Mouse (Mus musculus) heart, adult 9 months (tissue): Measurements from ENCODE around the gene Gpr142.

Experiments
- DNase-seq, 2 experiments: peaks; one replicate each; pipeline ENCODE4 v3.0.0; 2022; ENCODE audit warnings: low spot score in 2 of 2

Gpr142 gene

DNA sequence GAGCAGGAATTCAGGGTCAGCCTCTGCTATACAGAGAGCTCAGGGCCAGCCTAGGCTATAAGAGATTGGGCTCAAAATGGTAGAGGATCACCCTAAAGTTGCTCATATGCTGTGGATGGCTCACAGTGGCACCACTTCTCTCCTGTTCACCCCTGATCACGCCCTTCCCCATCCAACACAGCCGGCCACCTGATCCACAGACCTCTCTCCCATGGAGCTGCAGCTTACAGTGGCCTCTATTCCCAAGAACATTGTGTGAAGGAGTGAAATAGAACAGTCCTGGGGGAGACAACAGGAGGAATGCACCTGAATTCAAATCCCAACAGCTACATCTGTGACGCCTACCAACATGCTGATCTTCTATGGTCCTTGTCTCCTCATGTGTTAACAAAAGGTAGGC is at the start of gene Gpr142:
Gene Gpr142 (plus strand): TSS at position 301 of the 400 bp plus-strand sequence.
- DNase-seq = no peak

DNA sequence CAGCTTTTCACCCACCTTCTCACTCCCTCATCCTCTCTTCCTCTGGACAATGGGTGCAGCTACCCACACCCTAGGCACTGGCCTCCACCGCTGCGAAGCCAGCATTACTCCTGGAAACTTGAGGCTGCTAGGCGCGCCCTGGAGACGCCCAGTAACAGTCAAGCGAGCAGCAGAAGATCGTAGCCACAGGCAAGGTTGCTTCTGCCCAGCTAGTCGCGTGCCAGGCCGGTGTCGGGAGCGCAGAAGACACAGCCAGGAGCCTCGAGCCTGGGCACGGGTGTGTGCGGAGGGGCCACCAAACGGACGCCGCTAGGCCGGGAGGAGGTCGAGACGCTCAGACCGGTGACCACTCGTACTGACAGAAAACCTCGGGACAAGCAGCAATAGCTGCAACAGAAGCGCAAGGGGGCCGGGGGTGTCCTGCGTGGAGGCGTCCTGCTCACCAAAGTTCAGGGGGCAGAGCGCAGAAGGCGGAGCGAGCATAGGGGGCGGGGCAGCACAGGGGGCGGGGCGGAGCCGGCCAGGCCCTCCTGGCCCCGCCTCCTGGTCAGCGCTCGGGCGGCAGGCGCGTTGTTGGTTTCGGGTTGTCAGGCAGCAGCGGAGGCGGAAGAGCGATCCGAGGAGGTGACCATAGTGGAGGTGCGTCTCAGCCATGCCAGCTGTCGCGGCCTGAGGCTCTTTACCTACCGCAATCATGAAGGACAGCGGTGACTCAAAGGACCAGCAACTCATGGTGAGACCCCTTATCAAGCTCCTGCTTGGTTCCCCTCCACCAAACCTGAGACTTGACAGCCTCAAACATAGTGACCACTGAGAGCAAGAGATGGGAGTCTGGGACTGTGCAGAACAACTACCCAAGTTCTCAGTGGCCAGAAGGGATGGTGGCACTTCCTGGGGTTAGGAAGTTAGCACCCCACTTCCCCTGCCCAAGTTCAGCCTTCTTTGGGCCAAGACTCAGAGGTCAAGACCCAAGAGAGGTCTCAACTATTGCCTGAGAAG is 33.6 kb upstream of the Gpr142 start, which contains the start of gene Kif19a:
Gene Kif19a (plus strand): TSS at position 569 of the 999 bp plus-strand sequence.
- peak; percentile 43 to 48 for DNase-seq

DNA sequence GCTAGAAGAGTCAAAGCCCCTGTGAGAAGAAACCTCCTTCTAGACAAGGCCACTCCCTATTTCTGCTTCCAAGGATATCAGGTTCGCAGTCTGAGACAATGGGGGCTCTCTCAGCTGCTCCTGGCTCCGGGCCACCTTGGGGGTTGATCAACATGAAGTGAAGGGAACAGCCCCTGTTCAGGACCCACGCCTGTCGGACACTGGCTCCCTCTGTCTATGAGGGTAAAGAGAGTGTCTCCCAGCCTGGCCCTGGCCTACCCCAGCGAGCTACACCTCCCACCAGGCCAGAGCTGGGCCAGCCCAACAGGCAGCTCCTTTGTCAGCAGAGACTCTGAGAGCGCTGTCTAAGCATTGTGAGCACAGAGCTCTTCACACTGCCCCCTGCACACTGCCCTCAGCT is 28.8 kb upstream of the Gpr142 start:
- DNase-seq = no peak

DNA sequence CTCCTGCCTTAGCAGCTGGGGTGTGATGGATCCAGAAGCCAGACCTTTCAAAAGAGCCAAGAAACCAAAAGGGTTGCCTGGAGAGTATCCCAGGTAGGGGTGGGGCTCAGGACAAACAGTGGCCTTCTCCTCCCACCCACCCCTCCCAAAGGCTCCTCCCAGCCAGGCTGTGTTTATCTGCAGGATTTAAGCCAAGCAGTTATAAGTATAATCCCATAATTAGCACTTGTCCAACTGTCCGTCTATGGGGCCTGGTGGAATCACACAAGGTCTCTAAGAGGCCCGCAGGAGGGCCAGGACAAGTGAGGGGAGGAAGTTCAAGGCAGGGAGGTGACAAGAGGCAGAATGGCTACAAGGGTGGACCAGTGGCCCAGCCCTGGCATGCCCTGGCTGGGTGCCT is 26.8 kb upstream of the Gpr142 start:
- no peak for DNase-seq

DNA sequence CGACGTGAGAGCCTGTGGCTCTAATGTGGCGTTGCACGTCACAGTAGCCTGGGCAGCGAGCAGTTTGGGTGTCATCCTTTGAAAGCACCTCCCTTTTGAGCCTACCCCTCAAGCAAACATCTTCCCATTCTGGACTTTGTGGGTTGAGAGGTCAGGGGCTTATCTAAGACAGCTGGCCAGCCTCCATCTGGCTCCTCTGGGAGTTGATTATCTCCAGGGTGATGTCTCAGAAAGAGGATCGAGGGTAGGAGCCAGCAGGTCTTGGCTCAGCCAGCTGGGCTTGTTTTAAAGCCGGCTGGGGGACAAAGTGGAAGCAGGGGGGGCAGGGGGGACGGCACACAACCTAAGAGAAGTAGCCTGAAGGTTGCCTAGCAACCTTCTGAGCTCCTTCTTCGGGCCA is 18.6 kb upstream of the Gpr142 start:
- DNase-seq = peak; percentile 40 to 56

DNA sequence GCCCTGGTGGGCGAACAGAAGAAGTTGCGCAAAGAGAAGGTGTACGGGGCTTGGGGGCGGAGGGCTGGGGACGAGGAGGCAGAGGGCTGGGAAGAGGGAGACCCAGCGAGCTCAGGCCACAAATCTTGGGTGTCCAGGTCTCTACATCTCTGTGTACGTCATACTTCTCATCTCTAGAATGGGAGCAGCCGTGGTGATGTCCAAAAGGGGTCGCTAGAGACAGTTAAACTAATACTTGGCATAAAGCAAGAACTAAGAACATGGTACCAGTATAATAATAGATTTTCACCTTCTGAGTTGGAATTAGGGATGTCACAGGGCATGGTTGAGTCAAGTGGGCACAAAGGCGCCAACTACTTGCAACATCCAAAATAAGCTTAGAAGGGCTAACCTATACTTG is 12.8 kb upstream of the Gpr142 start:
- DNase-seq = no peak

DNA sequence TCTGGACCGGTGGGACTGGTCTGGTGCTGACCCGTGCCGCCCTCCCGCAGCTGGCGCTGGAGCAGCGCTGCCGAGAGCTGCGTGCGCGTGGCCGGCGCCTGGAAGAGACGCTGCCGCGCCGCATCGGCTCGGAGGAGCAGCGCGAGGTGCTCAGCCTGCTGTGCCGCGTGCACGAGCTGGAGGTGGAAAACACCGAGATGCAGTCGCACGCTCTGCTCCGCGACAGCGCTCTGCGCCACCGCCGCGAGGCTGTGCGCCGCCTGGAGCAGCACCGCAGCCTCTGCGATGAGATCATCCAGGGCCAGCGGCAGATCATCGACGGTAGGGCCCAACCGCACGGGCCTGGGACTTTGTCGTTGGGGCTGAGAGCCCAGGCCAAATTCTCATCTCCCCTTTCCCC is 12.4 kb upstream of the Gpr142 start:
- DNase-seq = no peak

DNA sequence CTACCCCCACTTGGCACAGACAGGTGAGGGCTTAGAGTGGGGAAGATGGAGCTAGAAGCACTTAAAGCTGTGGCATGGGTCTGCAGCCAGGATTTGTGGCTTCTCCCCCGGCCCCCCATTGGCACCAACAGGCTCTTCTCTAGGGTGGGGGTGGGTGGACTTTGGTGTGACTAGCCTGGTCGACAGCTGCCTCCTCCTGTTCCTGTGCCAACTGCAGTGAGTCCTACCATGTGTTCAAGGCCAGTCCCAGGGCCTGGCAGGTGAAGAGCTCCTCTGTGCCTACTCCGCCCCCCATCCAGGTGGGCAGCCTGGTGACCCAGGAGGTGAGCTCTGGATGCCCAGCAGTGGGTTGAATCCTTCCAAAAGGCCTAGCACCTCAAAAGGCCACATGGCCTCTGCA is 11.1 kb upstream of the Gpr142 start:
- DNase-seq = no peak

DNA sequence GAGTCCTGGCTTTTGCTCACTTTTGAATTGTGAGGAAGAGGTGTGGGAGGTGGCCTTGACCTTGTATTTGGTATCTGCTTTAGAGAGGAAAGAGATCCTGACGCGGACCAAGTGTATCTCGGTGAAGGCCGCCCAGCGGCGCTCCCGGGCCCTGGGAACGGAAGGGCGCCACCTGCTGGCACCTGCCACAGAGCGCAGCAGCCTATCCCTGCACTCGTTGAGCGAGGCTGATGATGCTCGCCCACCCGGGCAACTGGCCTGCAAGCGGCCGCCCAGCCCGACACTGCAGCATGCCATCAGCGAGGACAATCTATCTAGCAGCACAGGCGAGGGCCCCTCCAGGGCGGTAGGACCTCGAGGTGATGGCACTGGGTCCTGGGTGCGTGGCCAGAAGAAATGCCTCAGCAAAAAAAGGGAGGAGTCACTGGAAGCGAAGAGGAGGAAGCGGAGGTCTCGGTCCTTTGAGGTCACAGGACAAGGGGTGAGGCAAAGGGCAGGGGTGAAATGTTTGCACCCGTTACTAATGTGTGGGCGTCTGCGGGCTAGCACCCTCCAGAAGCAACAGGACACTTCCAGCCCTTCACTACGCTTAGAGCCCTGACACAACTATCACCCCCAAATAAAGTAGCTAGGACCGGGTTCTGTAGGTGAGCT is 9.5 kb upstream of the Gpr142 start:
- DNase-seq = peak; percentile 56 to 74

DNA sequence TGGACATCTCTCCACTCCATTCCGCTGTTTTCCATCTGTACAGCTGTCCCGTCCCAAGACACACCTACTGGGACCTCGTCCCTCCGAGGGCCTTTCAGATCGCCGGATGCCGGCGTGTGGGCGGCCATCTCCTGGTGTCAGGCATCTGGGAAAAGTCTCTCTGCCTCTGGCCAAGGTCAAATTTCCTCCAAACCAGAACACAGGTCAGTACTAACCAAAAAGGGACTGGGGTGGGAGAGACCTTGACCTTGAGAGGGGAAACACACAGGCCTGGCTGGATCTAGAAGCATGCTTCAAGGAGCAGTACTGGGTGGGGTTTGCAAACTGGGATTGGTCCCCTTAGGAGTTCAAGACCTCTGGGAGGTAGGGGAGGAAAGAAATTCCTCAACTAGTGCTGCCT is 9.0 kb upstream of the Gpr142 start:
- DNase-seq = peak in 1 of 2 experiments; percentile 13

DNA sequence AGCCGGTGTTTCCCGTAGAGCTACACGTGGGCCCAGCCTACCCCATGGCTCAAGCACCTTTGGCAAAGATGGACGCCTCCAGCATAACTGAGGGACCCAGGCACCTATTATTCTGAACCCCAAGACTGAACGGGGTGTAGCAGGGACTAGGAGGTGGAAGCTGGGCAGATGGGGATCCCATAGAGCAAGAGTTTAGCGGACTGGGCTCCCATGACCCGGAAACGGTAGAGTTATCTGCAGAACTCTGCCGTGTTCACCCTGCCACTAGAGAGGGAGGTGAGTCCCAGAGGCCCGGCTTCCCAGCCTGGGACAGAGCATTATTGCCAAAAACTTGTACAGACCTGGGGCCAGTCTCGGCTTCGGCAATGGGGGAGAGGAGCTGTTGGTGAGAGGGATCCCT is 8.6 kb upstream of the Gpr142 start:
- no peak for DNase-seq

DNA sequence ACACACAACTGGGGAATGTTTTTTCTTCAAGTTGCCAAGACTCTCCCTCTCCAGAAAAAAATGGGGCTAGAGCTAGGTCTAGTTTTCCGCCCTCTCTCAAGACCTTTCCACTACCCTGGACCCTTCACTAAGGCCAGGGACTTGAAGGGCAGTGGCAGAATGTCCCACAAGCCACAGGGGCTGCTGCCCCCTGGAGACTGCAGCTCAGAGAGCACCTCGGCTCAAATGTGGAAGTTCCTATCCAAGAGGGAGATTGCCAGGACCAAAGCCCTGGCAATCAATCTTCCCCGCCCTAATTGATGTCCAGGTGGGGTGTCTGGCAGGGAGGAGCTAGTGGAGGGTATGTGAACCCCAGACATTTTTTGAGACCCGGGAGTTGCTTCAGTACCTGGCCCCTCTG is 7.9 kb upstream of the Gpr142 start:
- DNase-seq = no peak

DNA sequence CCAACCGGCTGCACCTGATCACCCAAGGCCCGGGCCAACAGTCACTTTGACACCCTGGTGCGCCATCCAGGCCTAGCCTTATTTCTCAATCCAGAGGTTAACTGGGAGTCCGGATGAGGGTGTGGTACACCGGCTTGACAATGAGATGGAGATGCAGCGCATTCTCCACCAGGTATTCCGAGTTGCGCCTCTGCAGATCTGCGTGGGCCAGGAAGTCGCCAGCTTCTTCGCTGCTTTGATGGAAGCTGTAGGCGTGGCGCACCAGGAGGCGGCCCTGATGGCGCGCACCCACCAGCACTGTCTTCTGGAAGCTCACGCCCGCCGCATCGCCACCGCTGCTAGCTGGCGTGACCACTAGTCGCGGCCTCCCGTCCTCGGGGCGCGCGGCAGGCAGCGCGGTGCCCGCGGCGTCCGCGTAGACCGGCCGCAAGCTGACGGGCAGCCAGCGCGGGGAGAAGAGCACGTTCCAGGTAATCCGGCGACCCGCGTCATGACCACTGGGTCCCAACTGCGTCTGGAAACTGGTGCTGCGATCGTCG is 7.3 kb upstream of the Gpr142 start:
- no peak for DNase-seq

DNA sequence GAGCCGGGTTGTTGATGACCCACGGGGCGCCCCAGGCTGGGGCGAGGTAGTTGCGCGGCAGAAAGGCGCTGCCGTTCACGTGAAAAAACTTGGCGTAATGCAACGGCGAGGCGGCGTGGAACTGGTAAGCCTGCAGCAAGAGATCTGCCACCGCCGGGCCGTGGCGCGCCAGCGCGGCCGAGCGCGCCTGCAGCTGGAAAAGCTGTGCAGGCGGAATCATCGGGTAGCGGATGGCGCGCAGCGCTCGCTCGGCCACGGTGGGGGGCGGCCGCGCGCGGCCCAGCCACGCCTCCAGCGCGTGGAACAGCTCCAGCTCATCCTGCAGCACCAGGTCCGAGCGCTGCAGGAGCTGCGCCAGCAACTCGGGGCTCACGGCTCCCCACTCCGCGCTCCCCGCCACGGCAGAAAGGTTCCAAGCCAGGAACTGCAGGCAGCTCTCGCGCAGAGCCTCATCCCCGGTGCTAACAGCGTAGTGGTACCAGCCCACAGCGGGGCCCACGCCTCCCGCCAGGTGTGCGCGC is 6.8 kb upstream of the Gpr142 start:
- DNase-seq = no peak

DNA sequence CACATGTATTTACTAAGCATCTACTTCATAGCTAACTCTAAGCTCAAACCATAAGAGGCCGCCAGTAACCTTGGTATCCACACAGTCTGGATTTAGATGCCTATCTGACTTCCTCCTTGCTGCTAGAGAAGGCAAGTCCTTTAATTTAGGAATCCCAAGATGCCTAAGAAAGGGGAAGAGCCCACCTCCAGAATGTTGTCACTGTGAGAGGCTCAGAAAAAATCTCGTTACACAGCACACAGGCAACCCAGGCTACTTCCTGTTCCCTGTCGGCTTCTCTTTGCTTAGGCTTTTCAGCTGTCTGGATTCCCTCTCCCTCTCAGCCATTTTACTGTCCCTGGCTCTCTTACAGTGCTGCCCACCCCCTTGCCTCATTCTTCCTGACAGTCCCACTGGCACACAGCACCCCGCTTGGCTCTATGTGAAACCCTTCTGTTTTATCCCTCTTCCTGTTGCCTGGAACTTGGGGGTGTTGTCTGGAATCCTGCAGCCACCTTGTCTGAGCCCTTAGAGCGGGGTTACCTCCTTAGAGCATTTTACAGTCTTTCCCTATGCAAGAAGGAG is 5.7 kb upstream of the Gpr142 start:
- no peak for DNase-seq

DNA sequence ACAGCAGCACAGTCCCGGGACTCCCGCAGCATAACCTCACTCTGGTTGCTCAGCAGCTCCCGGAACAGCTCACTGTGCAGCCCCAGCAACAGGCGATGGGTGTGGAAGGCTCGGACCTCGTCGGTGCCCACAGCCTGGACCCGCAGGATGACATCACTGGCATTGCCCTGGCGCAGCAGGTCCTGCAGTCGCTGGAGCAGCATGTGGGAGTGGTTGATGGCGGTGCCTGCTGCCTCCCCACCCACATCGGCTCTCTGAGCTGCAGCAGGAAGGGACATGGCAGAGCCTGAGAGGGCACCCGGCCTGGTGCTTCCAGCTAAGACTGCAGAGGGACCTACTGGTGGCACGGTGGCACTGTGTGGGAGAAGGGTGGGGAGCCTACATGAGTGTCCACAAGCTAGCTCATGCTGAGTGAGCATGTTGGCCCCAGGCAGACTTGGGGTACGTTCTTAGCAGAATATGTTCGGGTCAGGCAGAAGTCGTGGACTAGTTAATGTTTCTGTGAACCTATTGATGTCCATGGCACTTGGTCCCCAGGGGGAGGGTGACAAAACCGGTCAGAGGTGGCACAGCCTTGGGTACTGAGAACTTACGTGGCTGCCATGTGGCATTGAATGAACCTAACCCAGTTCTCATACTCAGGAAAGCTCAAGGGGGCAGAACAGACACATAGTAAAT is 4.7 kb upstream of the Gpr142 start:
- DNase-seq = no peak

DNA sequence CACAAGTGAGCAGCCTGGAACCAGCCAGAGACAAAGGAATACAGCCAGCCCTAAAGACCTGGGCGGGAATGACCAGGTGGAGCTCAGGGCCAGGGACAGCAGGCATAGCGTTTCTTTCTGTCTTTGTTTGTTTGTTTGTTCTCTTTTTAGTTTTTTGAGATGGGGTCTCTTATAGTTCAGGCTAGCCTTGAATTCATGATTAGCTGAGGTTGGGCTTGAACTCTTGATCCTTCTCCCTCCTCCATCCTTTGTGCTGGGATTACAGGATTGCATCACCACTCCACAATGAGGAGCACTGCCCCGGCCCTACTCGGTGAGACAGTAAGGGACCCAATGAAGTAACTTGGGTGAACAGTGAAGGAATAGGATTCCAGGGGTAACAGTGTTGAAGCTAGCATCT is 4.0 kb upstream of the Gpr142 start:
- DNase-seq = no peak

DNA sequence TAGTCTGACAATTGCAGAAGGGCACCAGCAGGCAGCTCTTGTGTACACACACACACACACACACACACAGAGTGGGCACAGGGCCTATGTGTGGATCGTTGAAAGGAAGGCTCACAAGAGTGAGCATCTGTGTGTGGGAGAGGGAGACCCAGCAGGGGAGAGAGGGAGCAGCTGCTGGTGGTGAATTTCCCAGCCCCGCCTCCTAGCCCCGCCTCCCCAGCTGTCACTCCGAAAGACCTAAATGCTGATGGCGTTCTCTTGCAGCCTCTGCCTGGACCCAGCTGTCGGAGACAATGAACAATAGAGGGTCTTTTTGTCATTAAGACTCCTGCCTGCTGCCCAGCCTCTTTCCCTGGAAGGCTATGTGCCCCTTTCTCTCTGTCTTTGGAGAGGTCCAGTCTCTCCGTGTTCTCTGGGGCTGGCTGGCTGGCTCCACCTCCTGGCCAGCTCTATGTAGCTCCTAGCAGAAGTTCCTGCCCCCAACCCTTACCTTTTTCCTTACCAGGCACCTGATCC is 3.4 kb upstream of the Gpr142 start:
- peak; percentile 29 to 46 for DNase-seq

DNA sequence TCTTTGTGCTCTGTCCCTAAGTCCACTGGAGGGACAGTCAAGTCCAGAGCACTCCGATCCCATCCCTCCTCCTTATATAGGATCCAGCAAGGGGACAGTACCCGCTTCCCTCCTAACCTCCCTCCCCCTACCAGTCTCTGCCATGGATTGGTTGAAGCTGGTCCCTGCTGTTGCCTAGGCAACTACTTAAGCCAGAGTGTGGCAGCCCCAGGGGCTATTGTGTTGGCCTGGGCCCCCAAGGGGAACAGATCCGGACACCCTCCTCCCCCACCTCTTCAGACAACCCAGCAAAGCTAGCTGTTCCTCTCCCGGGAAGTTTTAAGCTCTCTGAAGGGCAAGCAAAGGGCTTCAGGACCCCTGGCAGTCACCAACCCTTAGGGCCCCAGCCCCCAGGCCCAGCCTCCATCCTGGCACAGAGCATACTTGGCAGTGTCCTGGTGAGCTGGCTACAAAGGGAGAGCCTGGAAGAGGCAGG is 2.8 kb upstream of the Gpr142 start, which contains the start of gene Btbd17:
Gene Btbd17 (minus strand): TSS at position 98 of the 475 bp plus-strand sequence.
- DNase-seq = no peak

DNA sequence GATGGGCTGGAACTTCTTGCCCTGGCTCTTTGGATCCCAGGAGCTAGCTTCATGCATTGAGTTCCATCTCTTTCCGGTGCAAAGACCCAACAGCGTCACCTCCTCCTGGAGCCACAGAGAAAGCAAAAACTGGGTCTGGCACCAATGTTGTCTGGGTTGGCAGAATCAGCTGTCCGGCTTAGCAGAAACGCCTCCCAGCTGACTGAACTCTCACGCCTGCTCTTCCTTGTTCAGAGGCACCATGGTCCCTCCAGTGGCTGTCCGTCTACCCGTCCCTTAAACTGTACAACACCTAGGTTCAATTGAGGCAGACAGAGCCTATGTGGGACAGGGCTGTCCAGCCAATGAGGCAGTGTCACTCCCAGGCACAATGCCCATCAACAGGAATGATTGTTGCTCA is 1.5 kb upstream of the Gpr142 start:
- no peak for DNase-seq

DNA sequence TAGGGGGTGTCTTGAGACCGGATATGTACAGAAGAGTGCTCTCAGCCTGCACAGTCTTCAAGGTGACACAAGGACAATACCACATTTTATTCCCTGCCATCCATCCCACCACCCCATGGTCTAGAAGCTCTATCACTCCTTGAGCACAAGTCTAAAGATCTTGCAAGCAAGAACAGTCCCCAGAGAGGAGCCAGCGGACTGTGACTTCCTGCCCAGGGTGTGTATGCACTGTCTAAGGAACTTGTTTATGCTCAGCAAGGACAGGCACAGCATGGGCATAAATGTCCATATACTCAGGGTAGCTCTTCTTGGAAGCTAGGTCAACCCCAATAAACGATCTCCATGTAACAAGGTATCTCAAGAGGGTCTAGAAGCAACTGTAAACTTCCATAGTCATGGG is 743 bp upstream of the Gpr142 start:
- no peak for DNase-seq
